Mouse (Mus musculus) lung, embryonic 14.5 days (tissue): Measurements from ENCODE around the gene Nf1. TPM values are rescaled to one million over a fixed set of nuclear protein-coding genes. Genes with fewer than 3 reads are reported as not detected.

Source experiments
- ATAC-seq: fragments of 200-750 bp; cut with Nextera tagmentation; 2 replicates; pipeline ENCODE4 v1.8.0; 2017; ENCODE audit warnings: mild to moderate bottlenecking, moderate TSS enrichment, moderate library complexity; ENCODE audit not compliant: insufficient read depth
- DNase-seq: peaks from one replicate; pipeline ENCODE4 v3.0.0-alpha.2; 2015
- H3K27ac ChIP-seq: fragments of 300-500 bp; sonication (generic); 2 replicates; pipeline ENCODE4 v1.5.1; 2014; ENCODE audit warnings: low read depth, mild to moderate bottlenecking, moderate library complexity
- H3K27me3 ChIP-seq: fragments of 300-500 bp; sonication (generic); 2 replicates; pipeline ENCODE4 v1.6.1; 2014; ENCODE audit warnings: low read length, control low read depth; ENCODE audit not compliant: insufficient read depth
- H3K36me3 ChIP-seq: fragments of 300-500 bp; sonication (generic); 2 replicates; pipeline ENCODE4 v1.6.1; 2014; ENCODE audit warnings: control low read depth; ENCODE audit not compliant: insufficient read depth
- H3K4me1 ChIP-seq: fragments of 300-500 bp; sonication (generic); 2 replicates; pipeline ENCODE4 v1.6.1; 2014; ENCODE audit warnings: antibody characterized with exemption, control low read depth; ENCODE audit not compliant: insufficient read depth
- H3K4me2 ChIP-seq: fragments of 300-500 bp; sonication (generic); 2 replicates; pipeline ENCODE4 v1.6.1; 2014; ENCODE audit warnings: mild to moderate bottlenecking
- H3K4me3 ChIP-seq: fragments of 300-500 bp; sonication (generic); 2 replicates; pipeline ENCODE4 v1.5.1; 2014; ENCODE audit warnings: low read depth, low read length
- H3K9ac ChIP-seq: fragments of 300-500 bp; sonication (generic); 2 replicates; pipeline ENCODE4 v1.6.1; 2014
- H3K9me3 ChIP-seq: fragments of 300-500 bp; sonication (generic); 2 replicates; pipeline ENCODE4 v1.6.1; 2016; ENCODE audit warnings: low read depth, low read length, control low read depth
- CTCF ChIP-seq: IDR thresholded peaks from 2 replicates; pipeline ENCODE4 v1.5.1; 2016; ENCODE audit warnings: antibody characterized with exemption, low read depth
- WGBS: fragments of 180-500 bp; shearing (Covaris S2); extraction: QIAGEN DNeasy Blood & Tissue Kit; methylation state at CpG from one replicate; pipeline ENCODE4 v1.1.7; 2014; 5-methylcytosine and 5-hydroxymethylcytosine counted together
- polyA plus RNA-seq: library from polyadenylated mRNA; unstranded; fragments of >200 nt; fragmentation: Nextera tagmentation; extraction: Ambion mirVana; gene quantifications from 2 replicates; pipeline ENCODE4 v1.2.1, GENCODE M21; 2014

The Nf1 gene
- polyA plus RNA-seq, 1 experiment from 2014 or later = 12.6 TPM

DNA sequence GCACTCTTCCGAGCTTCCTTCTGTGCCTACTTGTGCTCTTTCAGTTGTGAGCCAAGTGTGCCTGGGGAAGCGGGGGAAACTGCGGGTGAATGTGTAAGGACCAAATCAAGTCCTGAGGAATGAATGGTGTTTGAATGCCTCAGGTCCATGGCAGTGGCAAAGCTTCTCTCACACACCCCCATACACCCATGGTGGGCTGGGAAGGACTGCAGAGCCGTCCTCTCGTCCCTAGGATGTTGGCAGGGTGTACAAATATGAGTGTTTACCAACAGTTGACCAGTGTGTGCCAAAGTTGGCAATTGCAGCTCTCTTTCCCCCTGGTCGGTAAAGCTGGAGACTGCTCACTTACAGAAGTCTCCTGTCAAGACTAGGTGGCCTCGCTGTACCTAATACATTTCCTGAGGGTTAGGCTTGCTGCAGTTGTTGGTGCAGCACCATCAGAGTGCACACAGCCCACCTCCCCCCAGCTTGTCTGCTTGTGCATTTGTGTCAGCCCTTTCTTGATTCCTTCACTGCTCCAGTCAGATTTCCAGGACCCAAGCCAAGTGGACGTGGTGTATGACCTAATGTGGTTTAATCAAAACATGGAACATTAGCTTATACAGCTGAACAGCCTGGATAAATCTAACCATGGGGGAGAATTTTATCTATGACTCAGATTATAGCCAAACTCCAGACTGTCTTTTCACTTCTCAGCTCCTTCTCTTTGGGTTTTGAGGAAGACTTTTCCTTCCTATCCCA is 194.6 kb downstream of the Nf1 start:
- Histone ChIP-seq H3K27me3 (no peaks in the 10 kb centered on the region), H3K4me1 (no peaks in the 10 kb centered on the region), H3K9me3 (no peaks in the 10 kb centered on the region), H3K4me2 (no peak overlapping the region), H3K27ac (peak overlapping the region; percentile 67; the same call in 1 of the 2 replicates), H3K9ac (no peak overlapping the region), H3K4me3 (no peak overlapping the region), H3K36me3 (peaks cover 23% of the 10 kb centered on the region; the same call in 1 of the 2 replicates)
- WGBS = 57% methylated on average over 8 of the region's 8 CpGs
- TF ChIP-seq CTCF = no peak
- peak; percentile 86 for DNase-seq
- peak; percentile 75; the same call in 1 of the 2 replicates for ATAC-seq

DNA sequence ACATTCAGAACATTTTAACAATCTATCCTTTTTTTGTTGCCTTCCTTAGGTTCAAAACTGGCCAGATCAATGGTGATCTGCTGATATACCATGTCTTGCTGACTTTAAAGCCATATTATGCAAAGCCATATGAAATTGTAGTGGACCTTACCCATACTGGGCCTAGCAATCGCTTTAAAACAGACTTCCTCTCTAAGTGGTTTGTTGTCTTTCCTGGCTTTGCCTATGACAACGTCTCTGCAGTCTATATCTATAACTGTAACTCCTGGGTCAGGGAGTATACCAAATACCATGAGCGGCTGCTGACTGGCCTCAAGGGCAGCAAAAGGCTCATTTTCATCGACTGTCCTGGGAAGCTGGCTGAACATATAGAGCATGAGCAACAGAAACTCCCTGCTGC is 196.1 kb downstream of the Nf1 start:
- Histone ChIP-seq H3K27ac (no peak overlapping the region), H3K4me3 (no peak overlapping the region), H3K36me3 (peaks cover 30% of the 10 kb centered on the region), H3K27me3 (no peaks in the 10 kb centered on the region), H3K4me1 (no peaks in the 10 kb centered on the region), H3K9me3 (no peaks in the 10 kb centered on the region), H3K9ac (no peak overlapping the region), H3K4me2 (no peak overlapping the region)
- no peak for ATAC-seq
- no peak for DNase-seq
- TF ChIP-seq CTCF = no peak
- 86% methylated on average over 4 of the region's 4 CpGs for WGBS

DNA sequence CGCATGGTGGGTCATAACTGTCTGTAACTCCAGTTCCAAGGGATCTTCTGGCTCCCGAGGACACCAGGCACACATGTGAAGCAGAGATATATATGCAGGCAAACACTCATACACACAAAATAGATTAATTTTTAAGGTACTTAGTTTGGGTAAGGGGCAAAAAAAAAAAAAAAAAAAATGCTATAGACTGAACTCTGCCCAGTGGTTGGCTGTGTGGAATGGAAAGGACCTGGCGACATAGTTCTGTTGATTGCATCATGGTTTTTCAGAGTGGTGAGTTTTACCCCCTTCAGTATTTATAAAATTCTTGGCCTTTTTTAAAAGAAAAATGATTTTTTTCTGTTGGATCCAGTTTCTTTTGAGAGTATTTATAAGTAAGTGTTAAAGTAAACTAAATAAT is 196.8 kb downstream of the Nf1 start:
- no peak for TF ChIP-seq CTCF
- no peak overlapping the region for H3K4me2 ChIP-seq
- no peaks in the 10 kb centered on the region for H3K4me1 ChIP-seq
- no peak overlapping the region for H3K9ac ChIP-seq
- H3K4me3 ChIP-seq = no peak overlapping the region
- H3K27ac ChIP-seq = no peak overlapping the region
- no peaks in the 10 kb centered on the region for H3K9me3 ChIP-seq
- H3K27me3 ChIP-seq = no peaks in the 10 kb centered on the region
- 91% methylated on average over 3 of the region's 3 CpGs for WGBS
- DNase-seq = no peak
- peaks cover 29% of the 10 kb centered on the region for H3K36me3 ChIP-seq
- ATAC-seq = no peak

DNA sequence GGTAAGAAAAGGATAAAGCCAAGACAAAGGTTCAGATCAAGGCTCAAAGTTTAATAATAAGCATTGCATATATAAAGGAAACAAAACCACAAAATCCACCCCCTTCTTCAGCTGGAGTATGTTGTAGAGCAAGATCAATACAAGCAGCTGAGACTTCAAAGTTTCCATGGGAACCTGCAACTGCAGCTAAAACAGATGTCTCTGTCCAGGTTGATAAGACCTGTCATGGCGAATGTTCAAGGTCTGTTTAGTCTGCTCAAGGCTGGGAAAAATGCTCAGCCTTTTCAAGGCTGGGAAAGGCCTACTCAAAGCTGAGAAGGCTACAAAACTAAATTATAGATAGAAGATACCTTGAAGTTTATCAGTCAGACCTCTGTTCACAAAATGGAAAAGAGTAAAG is 213.1 kb downstream of the Nf1 start:
- Histone ChIP-seq H3K9me3 (no peaks in the 10 kb centered on the region), H3K27ac (no peak overlapping the region), H3K4me2 (no peak overlapping the region), H3K9ac (no peak overlapping the region), H3K27me3 (no peaks in the 10 kb centered on the region), H3K36me3 (peaks cover 73% of the 10 kb centered on the region), H3K4me3 (no peak overlapping the region), H3K4me1 (no peaks in the 10 kb centered on the region)
- no peak for TF ChIP-seq CTCF
- 55% methylated on average over 1 of the region's 1 CpGs for WGBS
- no peak for DNase-seq
- ATAC-seq = no peak

DNA sequence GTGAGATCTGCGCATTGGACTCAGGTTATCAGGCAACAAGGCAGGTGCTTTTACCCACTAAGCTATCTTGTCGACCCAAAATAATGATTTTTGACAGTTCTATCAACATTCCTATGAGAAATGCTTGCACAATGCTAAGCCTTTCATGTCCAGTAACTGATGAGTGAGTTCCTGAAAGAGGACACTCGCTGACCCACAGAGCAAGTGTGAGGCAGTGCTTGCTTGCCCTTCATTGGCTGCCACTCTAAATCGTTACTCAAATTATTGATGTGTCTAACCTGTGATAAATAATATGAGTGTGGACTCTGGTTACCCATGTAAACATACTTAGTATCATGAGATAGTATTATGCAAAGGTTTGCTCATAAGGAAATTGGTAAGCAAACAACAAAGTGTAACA is 221.0 kb downstream of the Nf1 start:
- H3K36me3 ChIP-seq = peaks cover 66% of the 10 kb centered on the region
- no peaks in the 10 kb centered on the region for H3K4me1 ChIP-seq
- no peak overlapping the region for H3K9ac ChIP-seq
- DNase-seq (no peak), ATAC-seq (no peak)
- H3K27ac ChIP-seq = no peak overlapping the region
- no peaks in the 10 kb centered on the region for H3K27me3 ChIP-seq
- no peak for TF ChIP-seq CTCF
- H3K9me3 ChIP-seq = no peaks in the 10 kb centered on the region
- H3K4me3 ChIP-seq = no peak overlapping the region
- WGBS = 86% methylated on average over 4 of the region's 4 CpGs
- H3K4me2 ChIP-seq = no peak overlapping the region

DNA sequence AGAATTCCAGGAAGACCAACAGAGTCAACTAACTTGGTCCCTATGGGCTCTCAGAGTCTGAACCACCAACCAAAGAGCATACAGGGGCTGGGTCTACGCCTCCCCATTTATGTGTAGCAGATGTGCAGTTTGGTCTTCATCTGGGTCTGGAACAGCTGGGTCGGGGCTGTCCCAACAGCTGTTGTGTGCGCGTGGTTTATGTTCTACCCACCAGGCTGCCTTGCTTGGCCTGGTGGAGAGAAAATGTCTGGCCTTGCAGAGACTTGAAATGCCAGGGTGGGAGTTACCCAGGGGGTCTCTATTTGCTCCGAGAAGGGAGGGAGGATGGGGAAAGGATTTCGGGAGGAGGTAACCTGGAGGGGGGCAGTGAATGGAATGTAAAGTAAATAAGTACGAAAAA is 224.0 kb downstream of the Nf1 start:
- Histone ChIP-seq H3K36me3 (peaks cover 72% of the 10 kb centered on the region), H3K4me2 (no peak overlapping the region), H3K4me1 (no peaks in the 10 kb centered on the region), H3K27ac (no peak overlapping the region), H3K9ac (no peak overlapping the region), H3K27me3 (no peaks in the 10 kb centered on the region), H3K9me3 (no peaks in the 10 kb centered on the region), H3K4me3 (no peak overlapping the region)
- ATAC-seq (no peak), DNase-seq (no peak)
- 92% methylated on average over 7 of the region's 7 CpGs for WGBS
- TF ChIP-seq CTCF = no peak

DNA sequence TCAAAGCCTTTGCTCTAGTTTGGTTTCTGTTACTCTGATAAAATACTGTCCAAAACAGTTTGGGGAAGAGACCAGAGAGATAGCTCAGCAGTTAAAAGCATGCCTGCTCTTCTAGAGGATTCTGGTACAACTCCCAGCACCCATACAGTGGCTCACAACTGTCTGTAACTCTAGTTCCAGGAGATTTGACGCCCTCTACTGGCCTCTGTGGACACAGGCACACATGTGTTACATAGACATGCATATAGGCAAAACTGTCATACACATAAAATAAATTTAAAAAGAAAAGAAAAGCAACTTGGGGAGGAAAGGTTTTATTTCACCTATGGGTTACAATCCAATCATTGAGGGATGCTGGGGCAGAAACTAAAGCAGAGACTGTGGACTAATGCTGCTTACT is 227.5 kb downstream of the Nf1 start:
- Histone ChIP-seq H3K4me3 (no peak overlapping the region), H3K9me3 (no peaks in the 10 kb centered on the region), H3K36me3 (peaks cover 73% of the 10 kb centered on the region), H3K27ac (no peak overlapping the region), H3K4me2 (no peak overlapping the region), H3K9ac (no peak overlapping the region), H3K4me1 (no peaks in the 10 kb centered on the region), H3K27me3 (no peaks in the 10 kb centered on the region)
- DNase-seq (no peak), ATAC-seq (no peak)
- 57% methylated on average over 1 of the region's 1 CpGs for WGBS
- TF ChIP-seq CTCF = 0 out of 2 replicates have a peak, but pooled peaks have one; percentile 10
